Mouse (Mus musculus) embryonic facial prominence, embryonic 13.5 days (tissue): ENCODE results near the gene Elf5. TPM values are rescaled to one million over a fixed set of nuclear protein-coding genes. Genes with fewer than 3 reads are reported as not detected.

ENCODE experiments used
- ATAC-seq: fragments of 200-750 bp; cut with Nextera tagmentation; 2 replicates; pipeline ENCODE4 v1.8.0; 2017; ENCODE audit warnings: low read depth; ENCODE audit not compliant: insufficient number of reproducible peaks, insufficient read depth, low FRiP score, low TSS enrichment
- H3K27ac ChIP-seq: fragments of 300-500 bp; sonication (generic); 2 replicates; pipeline ENCODE4 v1.5.1; 2015; ENCODE audit warnings: moderate library complexity, mild to moderate bottlenecking, inconsistent platforms
- H3K27me3 ChIP-seq: fragments of 300-500 bp; sonication (generic); 2 replicates; pipeline ENCODE4 v1.6.1; 2015; ENCODE audit warnings: mild to moderate bottlenecking, inconsistent platforms
- H3K36me3 ChIP-seq: fragments of 300-500 bp; sonication (generic); 2 replicates; pipeline ENCODE4 v1.6.1; 2015; ENCODE audit warnings: mild to moderate bottlenecking, inconsistent platforms
- H3K4me1 ChIP-seq: fragments of 300-500 bp; sonication (generic); 2 replicates; pipeline ENCODE4 v1.6.1; 2015; ENCODE audit warnings: inconsistent platforms
- H3K4me2 ChIP-seq: fragments of 300-500 bp; sonication (generic); 2 replicates; pipeline ENCODE4 v1.6.1; 2015; ENCODE audit warnings: moderate library complexity, mild to moderate bottlenecking, inconsistent platforms
- H3K4me3 ChIP-seq: fragments of 300-500 bp; sonication (generic); 2 replicates; pipeline ENCODE4 v1.5.1; 2015; ENCODE audit warnings: mild to moderate bottlenecking, inconsistent platforms
- H3K9ac ChIP-seq: fragments of 300-500 bp; sonication (generic); 2 replicates; pipeline ENCODE4 v1.6.1; 2015; ENCODE audit warnings: mild to moderate bottlenecking, inconsistent platforms
- H3K9me3 ChIP-seq: fragments of 300-500 bp; sonication (generic); 2 replicates; pipeline ENCODE4 v1.6.1; 2016; ENCODE audit warnings: inconsistent platforms
- WGBS: fragments of 180-500 bp; shearing (Covaris S2); methylation state at CpG from one replicate; pipeline ENCODE4 v1.1.7; 2015; ENCODE audit warnings: mixed read lengths; 5-methylcytosine and 5-hydroxymethylcytosine counted together
- polyA plus RNA-seq: library from polyadenylated mRNA; unstranded; fragments of >200 nt; fragmentation: Nextera tagmentation; extraction: Ambion mirVana; gene quantifications from 2 replicates; pipeline ENCODE4 v1.2.1, GENCODE M21; 2015

The Elf5 gene
- 1.7 and 1.9 TPM in 2 replicates for polyA plus RNA-seq

GRCm38 (mm10) chr2:103411348-103411747, at the start of gene Elf5:
TSS of gene Elf5 (plus strand) at chr2:103411688.
- ATAC-seq, result no peak
- Histone ChIP-seq H3K27me3 (no peaks in the 10 kb centered on the region), H3K4me1 (no peaks in the 10 kb centered on the region)

GRCm38 (mm10) chr2:103372541-103372940, 38.9 kb upstream of the Elf5 start:
- Histone ChIP-seq H3K27me3 (no peaks in the 10 kb centered on the region), H3K4me3 (no peak overlapping the region), H3K27ac (no peak overlapping the region), H3K9me3 (no peaks in the 10 kb centered on the region), H3K4me1 (no peaks in the 10 kb centered on the region), H3K4me2 (no peak overlapping the region), H3K36me3 (no peaks in the 10 kb centered on the region), H3K9ac (no peak overlapping the region)
- no peak for ATAC-seq
- WGBS, result 69% methylated on average over 5 of the region's 5 CpGs

More at GRCm38 (mm10) chr2:103411348-103411747, at the start of gene Elf5:
- no peak within 1 kb of the TSS for H3K9ac ChIP-seq
- WGBS, result 83% methylated on average over 6 of the region's 6 CpGs
- H3K27ac ChIP-seq, result no peak within 1 kb of the TSS
- H3K4me3 ChIP-seq, result no peak within 1 kb of the TSS
- H3K36me3 ChIP-seq, result no peaks in the 10 kb centered on the region
- H3K4me2 ChIP-seq, result no peak within 1 kb of the TSS
- H3K9me3 ChIP-seq, result no peaks in the 10 kb centered on the region

GRCm38 (mm10) chr2:103379502-103380160, 31.9 kb upstream of the Elf5 start:
- H3K4me1 ChIP-seq, result 0 out of 2 replicates have a peak, but pooled peaks cover 3% of the 10 kb centered on the region
- WGBS, result 76% methylated on average over 9 of the region's 9 CpGs
- H3K4me2 ChIP-seq, result no peak overlapping the region
- H3K27me3 ChIP-seq, result no peaks in the 10 kb centered on the region
- H3K27ac ChIP-seq, result no peak overlapping the region
- no peaks in the 10 kb centered on the region for H3K9me3 ChIP-seq
- H3K9ac ChIP-seq, result no peak overlapping the region
- H3K4me3 ChIP-seq, result no peak overlapping the region
- H3K36me3 ChIP-seq, result no peaks in the 10 kb centered on the region
- ATAC-seq, result no peak

GRCm38 (mm10) chr2:103382174-103382573, 29.3 kb upstream of the Elf5 start:
- ATAC-seq, result no peak
- H3K9me3 ChIP-seq, result no peaks in the 10 kb centered on the region
- H3K4me3 ChIP-seq, result no peak overlapping the region
- 0 out of 2 replicates have a peak, but pooled peaks cover 3% of the 10 kb centered on the region for H3K4me1 ChIP-seq
- H3K4me2 ChIP-seq, result no peak overlapping the region
- no peaks in the 10 kb centered on the region for H3K27me3 ChIP-seq
- H3K9ac ChIP-seq, result no peak overlapping the region
- H3K27ac ChIP-seq, result no peak overlapping the region
- 44% methylated on average over 2 of the region's 2 CpGs for WGBS
- no peaks in the 10 kb centered on the region for H3K36me3 ChIP-seq

GRCm38 (mm10) chr2:103387881-103388280, 23.6 kb upstream of the Elf5 start:
- no peak for ATAC-seq
- Histone ChIP-seq H3K4me3 (no peak overlapping the region), H3K9me3 (no peaks in the 10 kb centered on the region), H3K27ac (no peak overlapping the region), H3K4me2 (no peak overlapping the region), H3K36me3 (no peaks in the 10 kb centered on the region), H3K27me3 (no peaks in the 10 kb centered on the region), H3K4me1 (no peaks in the 10 kb centered on the region), H3K9ac (no peak overlapping the region)
- 81% methylated on average over 1 of the region's 1 CpGs for WGBS

GRCm38 (mm10) chr2:103388311-103388710, 23.2 kb upstream of the Elf5 start:
- Histone ChIP-seq H3K27ac (no peak overlapping the region), H3K36me3 (no peaks in the 10 kb centered on the region), H3K27me3 (no peaks in the 10 kb centered on the region), H3K4me3 (no peak overlapping the region), H3K4me1 (no peaks in the 10 kb centered on the region), H3K9ac (no peak overlapping the region), H3K9me3 (no peaks in the 10 kb centered on the region), H3K4me2 (no peak overlapping the region)
- WGBS, result 84% methylated on average over 1 of the region's 1 CpGs
- ATAC-seq, result no peak

- no peak overlapping the region for H3K4me2 ChIP-seq
- no peak overlapping the region for H3K27ac ChIP-seq
- no peaks in the 10 kb centered on the region for H3K27me3 ChIP-seq
- H3K4me1 ChIP-seq, result no peaks in the 10 kb centered on the region
- ATAC-seq, result no peak
- H3K4me3 ChIP-seq, result no peak overlapping the region
- no peaks in the 10 kb centered on the region for H3K36me3 ChIP-seq
- no peaks in the 10 kb centered on the region for H3K9me3 ChIP-seq
- WGBS, result 17% methylated on average over 4 of the region's 4 CpGs
- no peak overlapping the region for H3K9ac ChIP-seq
Observed at GRCm38 (mm10) chr2:103390086-103390988, 21.2 kb upstream of the Elf5 start.

GRCm38 (mm10) chr2:103391626-103392025, 19.9 kb upstream of the Elf5 start:
- no peak for ATAC-seq
- Histone ChIP-seq H3K4me2 (no peak overlapping the region), H3K9ac (no peak overlapping the region), H3K9me3 (no peaks in the 10 kb centered on the region), H3K4me3 (no peak overlapping the region), H3K27me3 (no peaks in the 10 kb centered on the region), H3K27ac (no peak overlapping the region), H3K4me1 (no peaks in the 10 kb centered on the region), H3K36me3 (no peaks in the 10 kb centered on the region)
- 80% methylated on average over 3 of the region's 4 CpGs for WGBS

- WGBS, result 68% methylated on average over 6 of the region's 6 CpGs
- no peaks in the 10 kb centered on the region for H3K9me3 ChIP-seq
- H3K4me2 ChIP-seq, result no peak overlapping the region
- H3K36me3 ChIP-seq, result no peaks in the 10 kb centered on the region
- H3K27me3 ChIP-seq, result no peaks in the 10 kb centered on the region
- no peak overlapping the region for H3K9ac ChIP-seq
- no peaks in the 10 kb centered on the region for H3K4me1 ChIP-seq
- no peak overlapping the region for H3K4me3 ChIP-seq
- ATAC-seq, result no peak
- no peak overlapping the region for H3K27ac ChIP-seq
Observed at GRCm38 (mm10) chr2:103398110-103398509, 13.4 kb upstream of the Elf5 start.

GRCm38 (mm10) chr2:103400691-103401090, 10.8 kb upstream of the Elf5 start:
- ATAC-seq, result no peak
- WGBS, result 73% methylated on average over 4 of the region's 4 CpGs

GRCm38 (mm10) chr2:103406239-103406638, 5.2 kb upstream of the Elf5 start:
- no peak overlapping the region for H3K4me2 ChIP-seq
- H3K9me3 ChIP-seq, result no peaks in the 10 kb centered on the region
- no peaks in the 10 kb centered on the region for H3K4me1 ChIP-seq
- no peaks in the 10 kb centered on the region for H3K36me3 ChIP-seq
- 79% methylated on average over 3 of the region's 3 CpGs for WGBS
- no peaks in the 10 kb centered on the region for H3K27me3 ChIP-seq
- H3K9ac ChIP-seq, result no peak overlapping the region
- H3K4me3 ChIP-seq, result no peak overlapping the region
- no peak overlapping the region for H3K27ac ChIP-seq
- no peak for ATAC-seq

More at GRCm38 (mm10) chr2:103400691-103401090, 10.8 kb upstream of the Elf5 start:
- Histone ChIP-seq H3K9me3 (no peaks in the 10 kb centered on the region), H3K27me3 (no peaks in the 10 kb centered on the region), H3K4me2 (no peak overlapping the region), H3K9ac (no peak overlapping the region), H3K4me3 (no peak overlapping the region), H3K4me1 (no peaks in the 10 kb centered on the region), H3K36me3 (no peaks in the 10 kb centered on the region), H3K27ac (no peak overlapping the region)

- Histone ChIP-seq H3K9ac (no peak overlapping the region), H3K36me3 (no peaks in the 10 kb centered on the region), H3K9me3 (no peaks in the 10 kb centered on the region), H3K27ac (no peak overlapping the region), H3K4me1 (no peaks in the 10 kb centered on the region), H3K4me2 (no peak overlapping the region), H3K27me3 (no peaks in the 10 kb centered on the region), H3K4me3 (no peak overlapping the region)
- no peak for ATAC-seq
- WGBS, result 86% methylated on average over 3 of the region's 3 CpGs
Observed at GRCm38 (mm10) chr2:103411816-103412215, 328 bp downstream of the Elf5 start.
